Mouse (Mus musculus) lung, adult 2 months (tissue): ENCODE data around the gene Rtbdn.
A peak's percentile ranks its signal among the peaks of the same experiment; 100 is the strongest.

Source experiments
- CTCF ChIP-seq: fragments of 200-500 bp; IDR thresholded peaks from 2 replicates; pipeline ENCODE4 v1.5.1; 2011; ENCODE audit warnings: mild to moderate bottlenecking, low read length, control low read depth; ENCODE audit not compliant: insufficient read depth
- POLR2A ChIP-seq: fragments of 200-500 bp; IDR thresholded peaks from 2 replicates; pipeline ENCODE4 v1.6.1; 2011; ENCODE audit warnings: low read depth, mild to moderate bottlenecking, control low read depth, low read length, borderline replicate concordance; ENCODE audit errors: extremely low read depth

DNA sequence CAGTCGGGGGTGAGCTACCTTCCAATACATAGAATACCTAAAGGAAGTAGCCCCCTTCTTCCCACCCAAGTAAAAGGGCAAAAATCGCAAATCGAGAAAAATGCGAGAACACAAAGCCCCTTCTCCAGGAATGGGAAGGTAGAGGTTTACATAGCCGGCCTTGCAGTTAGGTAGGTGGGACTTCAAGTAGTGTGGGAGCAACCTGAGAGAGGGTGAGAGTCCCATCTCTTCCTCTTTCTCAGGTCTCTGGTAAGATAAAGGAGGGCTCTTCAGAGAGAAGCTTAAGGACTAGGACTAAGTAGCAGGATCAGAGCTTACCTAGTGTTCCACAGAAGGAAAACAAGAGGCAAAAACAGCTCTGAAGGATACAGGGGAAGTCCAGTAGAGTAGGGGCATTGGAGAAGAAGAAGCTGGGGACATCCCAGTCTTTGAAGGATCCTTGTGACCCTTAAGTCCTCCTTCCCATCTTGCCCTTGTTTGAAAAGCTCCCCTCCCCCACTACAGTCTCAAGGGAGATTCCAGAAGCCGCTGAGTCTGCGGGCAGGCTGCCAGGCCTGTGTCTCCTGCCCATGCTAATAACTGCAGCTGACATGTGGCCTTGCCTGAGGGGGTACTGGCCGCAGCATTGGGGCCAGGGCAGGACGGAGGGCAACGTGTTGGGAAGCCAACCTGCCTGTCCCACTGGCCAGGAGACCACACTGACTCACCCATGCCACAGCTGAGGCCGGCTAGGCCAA lies 34.0 kb downstream of the Rtbdn start:
- TF ChIP-seq CTCF (no peak), POLR2A (peak; percentile 25; the same call in 1 of the 2 replicates)
